Mouse (Mus musculus): ENCODE results near the gene Tex45. TPM values are rescaled to one million over a fixed set of nuclear protein-coding genes. Genes with fewer than 3 reads are reported as not detected.

Gene Tex45
- polyA plus RNA-seq, 1 experiment from 2014 or later = not detected

- 9% methylated on average over 32 of the region's 32 CpGs for WGBS
Measured at GRCm38 (mm10) chr8:3467006-3467885, 3.4 kb upstream of the Tex45 start, which contains the start of gene Pex11g. Pex11g (minus strand) TSS chr8:3467680.

DNA sequence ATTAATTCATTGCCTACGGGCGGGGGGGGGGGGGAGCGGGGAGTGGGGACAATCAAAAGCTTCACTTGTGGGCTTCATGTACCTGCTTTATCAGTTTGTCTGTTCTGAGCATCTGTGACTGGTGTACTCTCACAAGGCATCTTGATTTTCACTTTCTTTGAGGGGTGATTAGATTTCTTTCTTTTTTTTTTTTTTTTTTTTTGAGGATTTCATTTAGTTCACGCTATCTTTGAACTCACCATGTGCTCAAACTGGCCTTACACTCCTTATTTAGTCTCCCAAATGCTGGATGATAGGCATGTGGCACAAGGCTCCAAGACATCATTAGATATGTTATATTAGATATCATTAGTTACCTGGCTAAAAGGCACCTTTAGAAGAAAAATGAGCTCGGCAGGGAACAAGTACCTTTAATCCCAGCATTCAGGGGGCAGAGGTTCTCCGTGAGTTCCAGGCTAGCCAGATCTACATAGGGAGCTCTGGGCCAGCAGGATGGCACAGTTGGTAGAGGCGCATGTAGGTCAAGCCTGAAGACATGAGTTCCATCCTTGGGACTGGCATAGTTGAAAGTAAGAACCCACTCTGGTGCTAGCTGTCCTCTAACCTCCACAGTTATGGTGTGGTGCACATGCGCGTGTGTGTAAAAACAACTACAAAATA, 2.6 kb upstream of the Tex45 start:
- peak overlapping the region; percentile 96 for H3K27ac ChIP-seq (replicated peaks)
- H3K9me3 ChIP-seq (replicated peaks) = no peaks in the 10 kb centered on the region
- WGBS = 51% methylated on average over 9 of the region's 9 CpGs
- no peaks in the 10 kb centered on the region for H3K27me3 ChIP-seq (ENCODE audit: low read depth, poor library complexity, severe bottlenecking)
- peak overlapping the region; percentile 58 for H3K4me3 ChIP-seq
- no peaks in the 10 kb centered on the region for H3K36me3 ChIP-seq
- H3K4me1 ChIP-seq = peaks cover 11% of the 10 kb centered on the region
- DNase-seq (ENCODE audit: low spot score) = no peak

More at GRCm38 (mm10) chr8:3467006-3467885, 3.4 kb upstream of the Tex45 start, which contains the start of gene Pex11g:
- Histone ChIP-seq H3K4me3 (peak within 1 kb of the TSS; percentile 58), H3K27me3 (ENCODE audit: low read depth, poor library complexity, severe bottlenecking) (no peaks in the 10 kb centered on the region), H3K36me3 (no peaks in the 10 kb centered on the region), H3K9me3 (replicated peaks) (no peaks in the 10 kb centered on the region), H3K27ac (replicated peaks) (peak within 1 kb of the TSS; percentile 96), H3K4me1 (peaks cover 11% of the 10 kb centered on the region)
- DNase-seq (ENCODE audit: low spot score) = peak; percentile 99

DNA sequence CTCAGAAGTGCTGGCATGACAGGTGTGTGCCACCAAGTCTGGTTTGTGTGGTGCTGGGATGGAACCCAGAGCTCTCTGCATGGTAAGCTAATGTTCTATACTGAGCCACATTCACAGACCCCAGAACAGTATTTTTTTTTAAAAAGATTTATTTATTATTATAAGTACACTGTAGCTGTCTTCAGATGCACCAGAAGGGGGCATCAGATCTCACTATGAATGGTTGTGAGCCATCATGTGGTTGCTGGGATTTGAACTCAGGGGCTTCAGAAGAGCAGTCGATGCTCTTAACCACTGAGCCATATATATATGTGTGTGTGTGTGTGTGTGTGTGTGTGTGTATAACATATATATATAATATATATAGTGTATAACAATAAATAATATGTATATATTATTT, 1.8 kb upstream of the Tex45 start:
- H3K4me1 ChIP-seq = peaks cover 11% of the 10 kb centered on the region
- no peak overlapping the region for H3K27ac ChIP-seq (replicated peaks)
- no peak overlapping the region for H3K4me3 ChIP-seq
- H3K27me3 ChIP-seq (ENCODE audit: low read depth, poor library complexity, severe bottlenecking) = no peaks in the 10 kb centered on the region
- no peaks in the 10 kb centered on the region for H3K36me3 ChIP-seq
- WGBS = 81% methylated on average over 1 of the region's 1 CpGs
- no peaks in the 10 kb centered on the region for H3K9me3 ChIP-seq (replicated peaks)
- DNase-seq (ENCODE audit: low spot score) = no peak

- peaks cover 30% of the 10 kb centered on the region for H3K27me3 ChIP-seq (ENCODE audit: low read depth, poor library complexity, severe bottlenecking)
- 30% methylated on average over 37 of the region's 37 CpGs for WGBS
- H3K4me3 ChIP-seq = peak overlapping the region; percentile 40
- H3K27ac ChIP-seq (replicated peaks) = no peak overlapping the region; the same call in 1 of the 2 replicates
- DNase-seq (ENCODE audit: low spot score) = no peak
- no peaks in the 10 kb centered on the region for H3K36me3 ChIP-seq
- no peaks in the 10 kb centered on the region for H3K9me3 ChIP-seq (replicated peaks)
- H3K4me1 ChIP-seq = no peaks in the 10 kb centered on the region
Measured at GRCm38 (mm10) chr8:3475715-3476429, 5.2 kb downstream of the Tex45 start.

GRCm38 (mm10) chr8:3480221-3480785, 9.6 kb downstream of the Tex45 start:
- Histone ChIP-seq H3K4me1 (no peaks in the 10 kb centered on the region), H3K27ac (replicated peaks) (no peak overlapping the region), H3K36me3 (no peaks in the 10 kb centered on the region), H3K9me3 (replicated peaks) (no peaks in the 10 kb centered on the region), H3K27me3 (ENCODE audit: low read depth, poor library complexity, severe bottlenecking) (peaks cover 25% of the 10 kb centered on the region), H3K4me3 (no peak overlapping the region)
- DNase-seq (ENCODE audit: low spot score) = no peak
- WGBS = 84% methylated on average over 4 of the region's 4 CpGs

GRCm38 (mm10) chr8:3481605-3482004, 10.9 kb downstream of the Tex45 start:
- 64% methylated on average over 5 of the region's 5 CpGs for WGBS
- no peaks in the 10 kb centered on the region for H3K4me1 ChIP-seq
- no peaks in the 10 kb centered on the region for H3K36me3 ChIP-seq
- H3K9me3 ChIP-seq (replicated peaks) = no peaks in the 10 kb centered on the region
- no peak for DNase-seq (ENCODE audit: low spot score)
- peaks cover 12% of the 10 kb centered on the region for H3K27me3 ChIP-seq (ENCODE audit: low read depth, poor library complexity, severe bottlenecking)
- no peak overlapping the region for H3K27ac ChIP-seq (replicated peaks)
- H3K4me3 ChIP-seq = no peak overlapping the region

DNA sequence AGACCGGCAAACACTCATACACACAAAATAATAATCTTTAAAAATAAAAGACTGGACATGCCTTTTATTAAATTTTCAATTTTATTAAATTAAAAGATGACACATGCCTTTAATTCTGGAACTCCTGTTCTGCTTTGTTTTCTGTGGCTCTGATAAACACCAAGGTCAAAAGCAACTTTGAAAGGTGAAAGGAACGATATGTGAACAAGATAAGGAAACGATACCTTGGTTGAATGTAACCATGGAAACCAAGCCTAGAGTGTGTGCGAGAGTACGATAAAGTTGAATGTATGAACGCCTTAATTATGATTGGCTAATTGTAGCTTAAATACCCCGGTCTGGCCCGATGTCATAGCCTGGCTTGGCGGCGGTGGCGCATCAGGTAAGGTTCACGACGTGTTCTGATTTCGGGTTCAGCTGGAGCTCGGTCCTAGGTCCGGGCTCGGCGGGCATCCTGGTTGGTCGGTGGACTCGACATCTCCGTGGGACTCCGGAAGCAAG, 11.6 kb downstream of the Tex45 start:
- Histone ChIP-seq H3K9me3 (replicated peaks) (no peaks in the 10 kb centered on the region), H3K36me3 (no peaks in the 10 kb centered on the region), H3K27ac (replicated peaks) (no peak overlapping the region), H3K27me3 (ENCODE audit: low read depth, poor library complexity, severe bottlenecking) (peaks cover 6% of the 10 kb centered on the region), H3K4me3 (no peak overlapping the region), H3K4me1 (no peaks in the 10 kb centered on the region)
- no peak for DNase-seq (ENCODE audit: low spot score)
- 86% methylated on average over 22 of the region's 22 CpGs for whole genome bisulfite sequencing

DNA sequence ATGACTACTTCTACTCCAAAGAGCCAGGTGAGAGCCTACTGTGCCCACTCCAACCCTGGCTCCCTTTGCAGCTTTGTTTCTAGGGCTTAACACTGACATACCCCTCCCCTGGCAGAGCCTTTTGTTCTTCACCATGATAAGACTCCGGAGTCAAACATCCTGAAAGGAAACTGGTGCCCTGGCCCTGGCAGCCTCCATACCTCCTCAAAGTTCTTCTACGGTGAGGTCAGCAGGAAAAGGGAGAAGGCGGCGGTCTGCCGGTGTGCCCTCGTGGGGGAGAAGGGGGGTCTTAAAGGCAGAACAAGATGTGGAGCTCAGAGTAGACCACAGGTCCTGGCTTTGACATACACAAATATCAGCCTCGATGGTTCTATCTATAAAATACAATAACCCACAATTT, 12.9 kb downstream of the Tex45 start:
- Histone ChIP-seq H3K36me3 (no peaks in the 10 kb centered on the region), H3K4me1 (no peaks in the 10 kb centered on the region), H3K27me3 (ENCODE audit: low read depth, poor library complexity, severe bottlenecking) (no peaks in the 10 kb centered on the region), H3K9me3 (replicated peaks) (no peaks in the 10 kb centered on the region; the same call in 1 of the 2 replicates), H3K4me3 (no peak overlapping the region), H3K27ac (replicated peaks) (no peak overlapping the region)
- WGBS = 91% methylated on average over 7 of the region's 7 CpGs
- no peak for DNase-seq (ENCODE audit: low spot score)

- Histone ChIP-seq H3K27me3 (ENCODE audit: low read depth, poor library complexity, severe bottlenecking) (no peaks in the 10 kb centered on the region), H3K9me3 (replicated peaks) (no peaks in the 10 kb centered on the region; the same call in 1 of the 2 replicates), H3K4me3 (no peak overlapping the region), H3K27ac (replicated peaks) (no peak overlapping the region), H3K36me3 (no peaks in the 10 kb centered on the region), H3K4me1 (no peaks in the 10 kb centered on the region)
- no peak for DNase-seq (ENCODE audit: low spot score)
- WGBS = 34% methylated on average over 5 of the region's 5 CpGs
Measured at GRCm38 (mm10) chr8:3485192-3485591, 14.5 kb downstream of the Tex45 start.

GRCm38 (mm10) chr8:3492901-3493844, 22.5 kb downstream of the Tex45 start, which contains the start of gene Zfp358:
Zfp358 (plus strand) TSS chr8:3493138.
- Histone ChIP-seq H3K27me3 (ENCODE audit: low read depth, poor library complexity, severe bottlenecking) (no peaks in the 10 kb centered on the region), H3K4me3 (peak within 1 kb of the TSS; percentile 90), H3K27ac (replicated peaks) (peak within 1 kb of the TSS; percentile 99), H3K4me1 (peaks cover 25% of the 10 kb centered on the region), H3K36me3 (peaks cover 42% of the 10 kb centered on the region), H3K9me3 (replicated peaks) (peaks cover 23% of the 10 kb centered on the region)
- peak; percentile 91 for DNase-seq (ENCODE audit: low spot score)
- WGBS = 1% methylated on average over 64 of the region's 64 CpGs

GRCm38 (mm10) chr8:3493845-3494208, 23.2 kb downstream of the Tex45 start:
- Histone ChIP-seq H3K4me1 (peaks cover 25% of the 10 kb centered on the region), H3K4me3 (peak overlapping the region; percentile 90), H3K27me3 (ENCODE audit: low read depth, poor library complexity, severe bottlenecking) (no peaks in the 10 kb centered on the region), H3K9me3 (replicated peaks) (peaks cover 23% of the 10 kb centered on the region), H3K36me3 (peaks cover 45% of the 10 kb centered on the region), H3K27ac (replicated peaks) (peak overlapping the region; percentile 99)
- WGBS = 59% methylated on average over 6 of the region's 6 CpGs
- no peak for DNase-seq (ENCODE audit: low spot score)

Measured in midbrain, embryonic 10.5 days (tissue).